Mouse (Mus musculus) midbrain, embryonic 15.5 days (tissue): ENCODE measurements around the gene Tpcn1. TPM values are rescaled to one million over a fixed set of nuclear protein-coding genes. Genes with fewer than 3 reads are reported as not detected.

Source experiments
- ATAC-seq: fragments of 200-750 bp; cut with Nextera tagmentation; replicated peaks from 2 replicates; pipeline ENCODE4 v1.8.0; 2017; ENCODE audit warnings: moderate TSS enrichment
- H3K27ac ChIP-seq: fragments of 300-500 bp; sonication (generic); 2 replicates; pipeline ENCODE4 v1.5.1; 2015; ENCODE audit warnings: mild to moderate bottlenecking, inconsistent platforms
- H3K27me3 ChIP-seq: fragments of 300-500 bp; sonication (generic); replicated peaks from 2 replicates; pipeline ENCODE4 v1.6.1; 2015; ENCODE audit warnings: inconsistent platforms
- H3K36me3 ChIP-seq: fragments of 300-500 bp; sonication (generic); replicated peaks from 2 replicates; pipeline ENCODE4 v1.6.1; 2015; ENCODE audit warnings: inconsistent platforms
- H3K4me1 ChIP-seq: fragments of 300-500 bp; sonication (generic); 2 replicates; pipeline ENCODE4 v1.6.1; 2015; ENCODE audit warnings: inconsistent platforms
- H3K4me2 ChIP-seq: fragments of 300-500 bp; sonication (generic); 2 replicates; pipeline ENCODE4 v1.6.1; 2015; ENCODE audit warnings: inconsistent platforms, mild to moderate bottlenecking, moderate library complexity
- H3K4me3 ChIP-seq: fragments of 300-500 bp; sonication (generic); 2 replicates; pipeline ENCODE4 v1.5.1; 2015; ENCODE audit warnings: mild to moderate bottlenecking, inconsistent platforms
- H3K9ac ChIP-seq: fragments of 300-500 bp; sonication (generic); 2 replicates; pipeline ENCODE4 v1.6.1; 2015; ENCODE audit warnings: mild to moderate bottlenecking, inconsistent platforms
- H3K9me3 ChIP-seq: fragments of 300-500 bp; sonication (generic); 2 replicates; pipeline ENCODE4 v1.6.1; 2016; ENCODE audit warnings: inconsistent platforms
- WGBS: fragments of 180-500 bp; shearing (Covaris S2); methylation state at CpG from one replicate; pipeline ENCODE4 v1.1.7; 2015; ENCODE audit warnings: mixed read lengths; 5-methylcytosine and 5-hydroxymethylcytosine counted together
- polyA plus RNA-seq: library from polyadenylated mRNA; unstranded; fragments of >200 nt; fragmentation: Nextera tagmentation; extraction: Ambion mirVana; gene quantifications from 2 replicates; pipeline ENCODE4 v1.2.1, GENCODE M21; 2015

Gene Tpcn1
- polyA plus RNA-seq, 1 experiment from 2014 or later = 17.7 TPM

GRCm38 (mm10) chr5:120621078-120621765 lies 32.7 kb upstream of the Tpcn1 start:
- Histone ChIP-seq H3K4me3 (no peak overlapping the region), H3K9ac (no peak overlapping the region), H3K27me3 (no peaks in the 10 kb centered on the region), H3K27ac (no peak overlapping the region), H3K9me3 (no peaks in the 10 kb centered on the region), H3K36me3 (peaks cover 30% of the 10 kb centered on the region), H3K4me2 (no peak overlapping the region), H3K4me1 (no peaks in the 10 kb centered on the region)
- 94% methylated on average over 23 of the region's 23 CpGs for WGBS
- ATAC-seq = no peak

GRCm38 (mm10) chr5:120620375-120621077 lies 32.1 kb upstream of the Tpcn1 start:
- 71% methylated on average over 18 of the region's 18 CpGs for WGBS
- peak; percentile 27; the same call in 1 of the 2 replicates for ATAC-seq
- no peaks in the 10 kb centered on the region for H3K4me1 ChIP-seq

GRCm38 (mm10) chr5:120619201-120619600 lies 30.7 kb upstream of the Tpcn1 start:
- Histone ChIP-seq H3K27me3 (no peaks in the 10 kb centered on the region), H3K4me2 (no peak overlapping the region), H3K27ac (no peak overlapping the region), H3K36me3 (peaks cover 20% of the 10 kb centered on the region), H3K9ac (no peak overlapping the region), H3K4me3 (no peak overlapping the region), H3K4me1 (peaks cover under 1% of the 10 kb centered on the region; the same call in 1 of the 2 replicates), H3K9me3 (no peaks in the 10 kb centered on the region)
- ATAC-seq = no peak
- WGBS = 19% methylated on average over 5 of the region's 5 CpGs

More at GRCm38 (mm10) chr5:120620375-120621077, 32.1 kb upstream of the Tpcn1 start:
- no peak overlapping the region for H3K4me2 ChIP-seq
- no peak overlapping the region for H3K9ac ChIP-seq
- H3K4me3 ChIP-seq = no peak overlapping the region
- no peak overlapping the region for H3K27ac ChIP-seq
- H3K9me3 ChIP-seq = no peaks in the 10 kb centered on the region
- H3K27me3 ChIP-seq = no peaks in the 10 kb centered on the region
- H3K36me3 ChIP-seq = peaks cover 30% of the 10 kb centered on the region

- Histone ChIP-seq H3K4me2 (no peak overlapping the region), H3K27ac (no peak overlapping the region), H3K36me3 (peaks cover 19% of the 10 kb centered on the region), H3K4me1 (peaks cover 5% of the 10 kb centered on the region), H3K27me3 (no peaks in the 10 kb centered on the region), H3K9ac (no peak overlapping the region), H3K4me3 (no peak overlapping the region), H3K9me3 (no peaks in the 10 kb centered on the region)
- ATAC-seq = no peak
- 87% methylated on average over 12 of the region's 12 CpGs for WGBS
Measured at GRCm38 (mm10) chr5:120618778-120619177, 30.3 kb upstream of the Tpcn1 start.

- WGBS = 96% methylated on average over 4 of the region's 4 CpGs
- H3K4me3 ChIP-seq = no peak overlapping the region
- no peak overlapping the region for H3K4me2 ChIP-seq
- no peak overlapping the region for H3K27ac ChIP-seq
- peaks cover 19% of the 10 kb centered on the region for H3K36me3 ChIP-seq
- peaks cover 20% of the 10 kb centered on the region for H3K4me1 ChIP-seq
- no peak overlapping the region for H3K9ac ChIP-seq
- ATAC-seq = no peak
- H3K27me3 ChIP-seq = no peaks in the 10 kb centered on the region
- H3K9me3 ChIP-seq = no peaks in the 10 kb centered on the region
Measured at GRCm38 (mm10) chr5:120615903-120616302, 27.4 kb upstream of the Tpcn1 start.

GRCm38 (mm10) chr5:120612822-120613604 lies 24.5 kb upstream of the Tpcn1 start:
- peak overlapping the region; percentile 79 for H3K4me3 ChIP-seq
- H3K9ac ChIP-seq = peak overlapping the region; percentile 71
- H3K36me3 ChIP-seq = peaks cover 4% of the 10 kb centered on the region; the same call in 1 of the 2 replicates
- H3K4me1 ChIP-seq = peaks cover 22% of the 10 kb centered on the region
- no peaks in the 10 kb centered on the region for H3K27me3 ChIP-seq
- H3K4me2 ChIP-seq = peak overlapping the region; percentile 84
- ATAC-seq = peak; percentile 94
- H3K9me3 ChIP-seq = no peaks in the 10 kb centered on the region
- peak overlapping the region; percentile 89 for H3K27ac ChIP-seq
- under 1% methylated on average over 69 of the region's 69 CpGs for WGBS

GRCm38 (mm10) chr5:120612442-120612821 lies 24.0 kb upstream of the Tpcn1 start, which contains the start of the genes Rita1 and Ddx54:
TSS of gene Rita1 (minus strand) at chr5:120612589.
TSS of gene Ddx54 (plus strand) at chr5:120612739.
- Histone ChIP-seq H3K9ac (peak within 1 kb of the TSS; percentile 71), H3K36me3 (0 out of 2 replicates have a peak, but pooled peaks cover 4% of the 10 kb centered on the region), H3K27ac (peak within 1 kb of the TSS; percentile 89), H3K27me3 (no peaks in the 10 kb centered on the region), H3K4me2 (peak within 1 kb of the TSS; percentile 84), H3K9me3 (no peaks in the 10 kb centered on the region), H3K4me3 (peak within 1 kb of the TSS; percentile 79), H3K4me1 (peaks cover 22% of the 10 kb centered on the region)
- peak; percentile 88 for ATAC-seq
- 0% methylated on average over 22 of the region's 22 CpGs for WGBS

GRCm38 (mm10) chr5:120611416-120611815 lies 22.9 kb upstream of the Tpcn1 start:
- peak overlapping the region; percentile 79 for H3K4me3 ChIP-seq
- 47% methylated on average over 8 of the region's 8 CpGs for WGBS

GRCm38 (mm10) chr5:120610906-120611305 lies 22.4 kb upstream of the Tpcn1 start:
- Histone ChIP-seq H3K27ac (no peak overlapping the region), H3K36me3 (no peaks in the 10 kb centered on the region), H3K4me2 (peak overlapping the region; percentile 84), H3K9me3 (no peaks in the 10 kb centered on the region), H3K4me3 (0 out of 2 replicates have a peak overlapping the region, but pooled peaks have one; percentile 79), H3K9ac (peak overlapping the region; percentile 71), H3K27me3 (no peaks in the 10 kb centered on the region), H3K4me1 (peaks cover 22% of the 10 kb centered on the region)
- 90% methylated on average over 5 of the region's 5 CpGs for WGBS
- ATAC-seq = no peak

More at GRCm38 (mm10) chr5:120611416-120611815, 22.9 kb upstream of the Tpcn1 start:
- Histone ChIP-seq H3K9ac (peak overlapping the region; percentile 71), H3K4me2 (peak overlapping the region; percentile 84), H3K9me3 (no peaks in the 10 kb centered on the region), H3K27ac (peak overlapping the region; percentile 89; the same call in 1 of the 2 replicates), H3K36me3 (no peaks in the 10 kb centered on the region), H3K27me3 (no peaks in the 10 kb centered on the region), H3K4me1 (peaks cover 22% of the 10 kb centered on the region)
- ATAC-seq = no peak

GRCm38 (mm10) chr5:120609246-120609775 lies 20.8 kb upstream of the Tpcn1 start:
- no peaks in the 10 kb centered on the region for H3K9me3 ChIP-seq
- ATAC-seq = no peak
- H3K9ac ChIP-seq = no peak overlapping the region
- peaks cover 28% of the 10 kb centered on the region for H3K4me1 ChIP-seq
- H3K4me3 ChIP-seq = no peak overlapping the region
- no peaks in the 10 kb centered on the region for H3K27me3 ChIP-seq
- no peak overlapping the region for H3K4me2 ChIP-seq
- 82% methylated on average over 16 of the region's 16 CpGs for WGBS
- no peaks in the 10 kb centered on the region for H3K36me3 ChIP-seq
- no peak overlapping the region for H3K27ac ChIP-seq

GRCm38 (mm10) chr5:120607335-120607734 lies 18.9 kb upstream of the Tpcn1 start:
- Histone ChIP-seq H3K4me2 (no peak overlapping the region), H3K4me3 (no peak overlapping the region), H3K9me3 (no peaks in the 10 kb centered on the region), H3K36me3 (no peaks in the 10 kb centered on the region), H3K4me1 (peaks cover 20% of the 10 kb centered on the region), H3K27ac (no peak overlapping the region), H3K9ac (no peak overlapping the region), H3K27me3 (no peaks in the 10 kb centered on the region)
- WGBS = 81% methylated on average over 3 of the region's 3 CpGs
- ATAC-seq = no peak
